Mouse (Mus musculus) spleen, postnatal 10 days (tissue): ENCODE measurements around the gene Tmem45a.

Experiments used
- DNase-seq, 2 experiments: peaks; one replicate each; pipeline ENCODE4 v3.0.0; 2021 to 2022; ENCODE audit warnings: low spot score in 2 of 2

Tmem45a gene

DNA sequence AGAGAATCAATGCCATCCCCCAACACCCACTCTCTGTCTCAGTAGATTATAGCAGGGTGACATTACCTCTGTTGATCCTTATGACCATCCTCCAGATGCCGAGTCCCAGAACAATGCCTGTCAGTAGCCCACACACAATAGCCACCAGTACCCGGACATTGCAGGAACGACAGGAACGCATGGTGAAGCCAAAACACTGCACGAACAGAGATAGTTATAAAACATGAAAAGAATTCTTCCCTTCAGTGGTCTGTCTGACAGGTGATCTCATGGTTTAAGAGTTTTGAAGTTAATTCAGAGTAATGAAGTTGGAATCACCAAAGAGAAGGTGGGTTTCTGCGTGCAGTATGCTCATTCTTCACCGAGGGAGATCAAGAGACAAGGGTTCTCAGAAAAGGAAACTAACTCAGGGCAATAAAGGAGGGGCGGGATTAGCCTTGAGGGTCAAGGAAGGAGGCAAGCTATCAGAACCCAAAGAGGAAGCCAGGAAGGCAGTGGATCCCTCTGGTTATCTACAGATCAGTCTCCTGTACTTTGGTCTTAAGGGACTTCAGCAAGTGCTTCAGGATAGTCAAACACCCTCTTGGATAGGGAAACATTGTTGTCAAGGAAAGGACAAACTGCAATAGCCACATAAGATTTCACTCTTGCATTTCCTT is 90.4 kb downstream of the Tmem45a start, which contains the start of gene Adgrg7:
Gene Adgrg7, minus strand, starts transcription at position 375 of the 659 bp plus-strand sequence.
- no peak for DNase-seq

DNA sequence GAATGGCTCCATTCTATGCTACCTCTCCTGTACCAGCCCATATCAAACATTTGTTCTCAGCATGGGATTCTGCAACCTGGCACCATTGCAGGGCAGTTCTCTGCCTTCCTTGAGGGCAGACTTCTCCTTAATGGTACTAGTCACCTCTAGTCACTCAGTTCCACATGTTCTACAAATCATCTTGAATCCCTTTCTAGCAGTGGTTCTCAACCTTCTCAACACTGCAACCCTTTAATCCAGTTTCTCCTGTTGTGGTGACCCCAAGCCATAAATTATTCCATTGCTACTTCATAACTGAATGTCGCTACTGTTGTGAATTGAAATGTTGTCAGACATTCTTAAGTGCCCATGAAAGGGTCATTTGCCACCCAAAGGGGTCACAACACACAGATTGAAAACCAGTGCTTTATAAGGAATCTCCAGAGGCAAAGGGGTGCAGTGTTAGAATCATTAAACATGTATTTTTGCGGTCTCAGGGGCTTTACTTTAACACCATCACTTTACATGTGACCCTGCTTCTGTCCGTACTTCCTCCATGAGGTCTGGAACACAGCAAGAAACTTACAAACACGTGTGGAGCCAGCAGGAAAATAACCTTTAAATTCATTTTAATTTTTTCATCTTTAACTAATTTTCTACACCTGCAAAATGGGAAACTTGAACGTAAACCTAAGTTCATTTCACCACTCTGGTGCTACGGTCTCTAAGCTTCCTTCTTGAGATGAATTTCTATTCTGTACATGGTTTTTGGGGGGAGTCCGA is 91.4 kb downstream of the Tmem45a start:
- DNase-seq = no peak

GRCm38 (mm10) chr16:56793778-56794177 is 92.2 kb downstream of the Tmem45a start:
- DNase-seq = no peak

DNA sequence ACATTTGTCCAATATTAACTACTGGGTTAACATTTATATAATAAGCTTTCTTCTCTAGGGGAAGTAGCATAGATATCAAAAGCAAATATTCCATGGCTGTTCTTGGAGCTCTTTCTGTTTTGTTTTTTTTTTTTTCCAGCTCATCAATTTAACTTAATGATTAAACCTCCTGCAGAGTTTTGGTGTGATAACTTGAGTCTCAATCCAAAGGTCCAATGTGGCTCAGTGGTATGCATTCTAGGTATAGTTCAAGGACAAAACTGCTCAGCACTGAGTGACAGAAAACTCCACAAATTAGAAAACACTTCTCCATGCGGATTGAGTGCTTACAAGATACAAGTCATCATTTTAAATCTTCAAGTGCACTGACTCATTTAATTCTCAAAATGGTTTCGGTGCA is 100.0 kb downstream of the Tmem45a start:
- DNase-seq = no peak

- DNase-seq = peak in 1 of 2 experiments; percentile 19
Observed at GRCm38 (mm10) chr16:56771163-56772105, 114.5 kb downstream of the Tmem45a start.
